Mouse (Mus musculus) liver, postnatal 0 days (tissue): ENCODE data around the gene Rasd1. TPM values are rescaled to one million over a fixed set of nuclear protein-coding genes. Genes with fewer than 3 reads are reported as not detected.
A peak's percentile ranks its signal among the peaks of the same experiment; 100 is the strongest.

Source experiments
- ATAC-seq: fragments of 200-750 bp; cut with Nextera tagmentation; 2 replicates; pipeline ENCODE4 v1.8.0; 2017; ENCODE audit warnings: mild to moderate bottlenecking, moderate library complexity
- DNase-seq: peaks from one replicate; pipeline ENCODE4 v3.0.0-alpha.2; 2016
- H3K27ac ChIP-seq: fragments of 300-500 bp; sonication (generic); 2 replicates; pipeline ENCODE4 v1.5.1; 2014; ENCODE audit warnings: antibody characterized with exemption, moderate library complexity, mild to moderate bottlenecking, low read depth
- H3K27me3 ChIP-seq: fragments of 300-500 bp; sonication (generic); 2 replicates; pipeline ENCODE4 v1.6.1; 2014; ENCODE audit warnings: low read length, control low read depth, mixed read lengths; ENCODE audit not compliant: insufficient read depth
- H3K36me3 ChIP-seq: fragments of 300-500 bp; sonication (generic); replicated peaks from 2 replicates; pipeline ENCODE4 v1.6.1; 2014; ENCODE audit warnings: mild to moderate bottlenecking, control low read depth, low read length, moderate library complexity, mixed read lengths; ENCODE audit not compliant: insufficient read depth
- H3K4me1 ChIP-seq: fragments of 300-500 bp; sonication (generic); 2 replicates; pipeline ENCODE4 v1.6.1; 2014; ENCODE audit warnings: antibody characterized with exemption, mild to moderate bottlenecking, control low read depth; ENCODE audit not compliant: insufficient read depth
- H3K4me2 ChIP-seq: fragments of 300-500 bp; sonication (generic); 2 replicates; pipeline ENCODE4 v1.6.1; 2014; ENCODE audit warnings: low read depth, mild to moderate bottlenecking, low read length, moderate library complexity, mixed read lengths
- H3K4me3 ChIP-seq: fragments of 300-500 bp; sonication (generic); 2 replicates; pipeline ENCODE4 v1.5.1; 2014; ENCODE audit warnings: low read depth, low read length
- H3K9ac ChIP-seq: fragments of 300-500 bp; sonication (generic); replicated peaks from 2 replicates; pipeline ENCODE4 v1.6.1; 2014; ENCODE audit warnings: mild to moderate bottlenecking, moderate library complexity
- H3K9me3 ChIP-seq: fragments of 300-500 bp; sonication (generic); 2 replicates; pipeline ENCODE4 v1.6.1; 2016; ENCODE audit warnings: mild to moderate bottlenecking, control low read depth, low read length, mixed read lengths
- CTCF ChIP-seq: sonication (generic); IDR thresholded peaks from 2 replicates; pipeline ENCODE4 v1.5.1; 2016; ENCODE audit warnings: antibody characterized with exemption, low read depth
- EP300 ChIP-seq: IDR thresholded peaks from 2 replicates; pipeline ENCODE4 v1.6.1; 2016; ENCODE audit warnings: antibody characterized with exemption, low read depth, mild to moderate bottlenecking
- WGBS: fragments of 180-500 bp; shearing (Covaris S2); extraction: QIAGEN DNeasy Blood & Tissue Kit; methylation state at CpG from one replicate; pipeline ENCODE4 v1.1.7; 2014; ENCODE audit not compliant: insufficient replicate concordance; 5-methylcytosine and 5-hydroxymethylcytosine counted together
- polyA plus RNA-seq: library from polyadenylated mRNA; unstranded; fragments of >200 nt; fragmentation: Nextera tagmentation; extraction: Ambion mirVana; gene quantifications from 2 replicates; pipeline ENCODE4 v1.2.1, GENCODE M21; 2015

Gene Rasd1
- polyA plus RNA-seq, 1 experiment from 2014 or later: 3.2 TPM

GRCm38 (mm10) chr11:59963364-59964162 is 1.2 kb downstream of the Rasd1 start:
- no peak overlapping the region for H3K27ac ChIP-seq
- ATAC-seq: no peak

DNA sequence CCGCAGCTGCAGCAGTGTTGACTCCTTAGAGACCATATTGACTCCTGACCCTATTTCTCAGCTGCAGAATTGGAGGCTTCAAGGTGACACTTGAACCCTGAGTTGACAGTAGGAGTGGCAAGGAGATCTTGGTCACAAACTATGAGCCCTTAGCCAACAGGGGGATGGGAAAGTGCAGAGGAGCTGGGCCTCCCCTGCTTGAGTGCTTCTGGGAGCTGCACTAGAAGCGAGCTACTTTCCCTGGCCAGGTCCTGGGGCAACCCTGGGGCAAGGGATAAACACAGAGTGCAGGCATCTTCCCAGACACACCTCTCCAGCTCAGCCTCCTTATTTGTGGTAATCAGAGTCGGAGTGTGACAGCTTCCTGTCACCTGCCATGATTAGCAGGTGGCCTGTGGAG is 2.2 kb downstream of the Rasd1 start:
- Histone ChIP-seq H3K27ac (no peak overlapping the region), H3K27me3 (peaks cover 19% of the 10 kb centered on the region), H3K9ac (no peak overlapping the region), H3K36me3 (peaks cover 12% of the 10 kb centered on the region), H3K4me3 (no peak overlapping the region), H3K4me2 (peak overlapping the region; percentile 26; the same call in 1 of the 2 replicates), H3K9me3 (no peaks in the 10 kb centered on the region), H3K4me1 (peaks cover 26% of the 10 kb centered on the region)
- 69% methylated on average over 3 of the region's 3 CpGs for WGBS
- ATAC-seq: no peak
- no peak for TF ChIP-seq EP300
- no peak for TF ChIP-seq CTCF
- DNase-seq: no peak

More at GRCm38 (mm10) chr11:59963364-59964162, 1.2 kb downstream of the Rasd1 start:
- WGBS: 15% methylated on average over 34 of the region's 34 CpGs
- H3K9me3 ChIP-seq: no peaks in the 10 kb centered on the region
- peak overlapping the region; percentile 99 for H3K4me2 ChIP-seq
- peak overlapping the region; percentile 60 for H3K4me3 ChIP-seq
- TF ChIP-seq CTCF (no peak), EP300 (no peak)
- H3K4me1 ChIP-seq: peaks cover 26% of the 10 kb centered on the region
- H3K9ac ChIP-seq: peak overlapping the region; percentile 63
- peaks cover 12% of the 10 kb centered on the region for H3K36me3 ChIP-seq
- peaks cover 19% of the 10 kb centered on the region for H3K27me3 ChIP-seq
- no peak for DNase-seq

DNA sequence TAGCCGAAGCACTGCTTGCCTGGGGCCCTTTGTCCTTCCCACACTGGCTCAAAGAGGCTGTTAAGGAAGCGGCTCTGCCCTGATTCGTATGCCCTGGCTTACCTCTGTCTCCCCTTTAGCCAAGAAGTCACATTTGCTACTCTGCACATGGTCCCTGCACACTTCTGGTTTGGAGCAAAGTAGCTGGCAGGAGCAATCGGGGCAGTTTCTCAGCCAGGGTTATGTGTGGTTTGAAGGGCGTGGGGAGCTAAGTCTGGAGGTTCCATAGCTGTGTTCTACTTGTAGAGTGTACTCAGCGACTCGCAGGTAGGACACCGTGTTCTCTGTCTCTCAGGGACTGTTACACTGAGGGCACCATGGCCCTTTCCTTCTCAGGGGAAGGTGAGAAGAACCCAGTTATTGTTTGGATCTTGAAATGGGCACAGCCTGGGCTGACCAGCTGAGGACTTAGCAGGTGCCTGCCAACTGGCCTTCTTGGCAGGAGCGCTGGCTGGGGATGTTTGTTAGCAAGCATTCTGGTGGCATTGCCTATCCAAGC is 3.3 kb downstream of the Rasd1 start:
- ATAC-seq (no peak), DNase-seq (no peak)
- Histone ChIP-seq H3K4me3 (no peak overlapping the region), H3K9me3 (no peaks in the 10 kb centered on the region), H3K4me1 (peaks cover 24% of the 10 kb centered on the region), H3K9ac (no peak overlapping the region), H3K4me2 (no peak overlapping the region), H3K36me3 (peaks cover 17% of the 10 kb centered on the region), H3K27ac (no peak overlapping the region), H3K27me3 (peaks cover 19% of the 10 kb centered on the region)
- 66% methylated on average over 9 of the region's 9 CpGs for WGBS
- TF ChIP-seq CTCF: no peak
- no peak for TF ChIP-seq EP300

DNA sequence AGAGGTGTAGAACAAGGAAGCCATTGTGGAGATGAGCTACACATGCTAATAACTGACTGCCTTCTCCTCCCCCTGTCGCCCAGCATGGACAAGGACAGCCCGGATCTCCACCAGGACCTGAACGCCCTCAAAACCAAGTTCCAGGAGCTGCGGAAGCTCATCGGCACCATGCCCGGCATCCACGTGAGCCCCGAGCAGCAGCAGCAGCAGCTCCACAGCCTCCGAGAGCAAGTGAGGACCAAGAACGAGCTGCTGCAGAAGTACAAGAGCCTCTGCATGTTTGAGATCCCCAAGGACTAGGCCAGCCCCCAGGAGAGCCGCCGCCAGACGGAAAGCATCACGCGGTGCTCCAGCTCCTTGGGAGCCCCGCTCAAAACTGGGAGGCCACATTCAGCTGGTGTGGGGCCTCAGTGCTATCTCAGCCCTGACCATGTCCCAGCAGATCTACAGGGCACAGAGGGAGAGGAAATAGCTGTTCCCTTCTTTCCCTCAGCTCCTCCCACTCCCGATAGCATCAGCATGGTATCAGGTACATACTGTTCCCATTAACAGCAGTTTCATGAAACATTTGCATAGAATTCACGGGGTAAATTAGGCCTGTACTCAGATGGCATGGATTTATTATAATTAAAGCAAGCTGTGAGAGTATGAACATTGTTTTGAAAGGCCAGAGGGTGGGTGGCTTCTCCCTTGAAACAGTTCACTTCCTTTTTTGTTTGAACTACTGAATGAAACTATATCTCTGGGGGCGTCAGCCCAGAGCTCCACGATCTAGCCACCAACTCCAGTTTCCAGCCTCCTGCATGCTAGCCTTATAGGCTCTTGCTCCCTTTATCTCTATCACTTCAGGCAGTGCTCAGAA is 4.0 kb downstream of the Rasd1 start:
- no peak overlapping the region for H3K4me2 ChIP-seq
- no peak for ATAC-seq
- H3K4me1 ChIP-seq: peaks cover 20% of the 10 kb centered on the region
- H3K9me3 ChIP-seq: no peaks in the 10 kb centered on the region
- 69% methylated on average over 20 of the region's 20 CpGs for WGBS
- H3K27me3 ChIP-seq: peaks cover 19% of the 10 kb centered on the region
- H3K27ac ChIP-seq: no peak overlapping the region
- peaks cover 21% of the 10 kb centered on the region for H3K36me3 ChIP-seq
- H3K4me3 ChIP-seq: no peak overlapping the region
- TF ChIP-seq EP300 (peak; percentile 48; the same call in 1 of the 2 replicates), CTCF (no peak)
- H3K9ac ChIP-seq: no peak overlapping the region
- DNase-seq: no peak

DNA sequence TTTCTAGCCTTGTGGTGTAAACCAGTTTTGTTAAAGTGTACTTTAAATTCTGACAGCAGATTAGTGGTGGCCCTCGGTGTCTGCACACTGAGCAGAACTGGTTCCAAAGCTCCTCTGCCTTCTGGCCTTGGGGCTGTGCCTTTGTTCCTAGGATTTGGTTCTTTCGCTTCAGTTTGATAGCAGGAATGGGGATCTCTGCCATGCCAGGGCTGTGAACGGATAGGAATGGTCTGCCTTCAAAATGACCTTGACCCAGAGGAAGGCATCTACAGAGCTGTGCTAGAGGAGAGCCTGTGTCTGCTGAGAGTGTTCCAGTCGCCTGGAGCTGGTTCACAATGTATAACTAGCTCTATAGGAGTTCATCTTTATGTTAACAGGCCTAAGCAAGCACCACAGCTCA is 5.3 kb downstream of the Rasd1 start:
- Histone ChIP-seq H3K27me3 (peaks cover 16% of the 10 kb centered on the region), H3K4me3 (no peak overlapping the region), H3K4me2 (no peak overlapping the region), H3K36me3 (peaks cover 21% of the 10 kb centered on the region), H3K27ac (no peak overlapping the region), H3K9ac (no peak overlapping the region), H3K4me1 (peaks cover 9% of the 10 kb centered on the region), H3K9me3 (no peaks in the 10 kb centered on the region)
- no peak for DNase-seq
- WGBS: 72% methylated on average over 4 of the region's 4 CpGs
- TF ChIP-seq EP300: no peak
- no peak for TF ChIP-seq CTCF
- ATAC-seq: no peak

GRCm38 (mm10) chr11:59956749-59957148 is 8.0 kb downstream of the Rasd1 start:
- no peaks in the 10 kb centered on the region for H3K4me1 ChIP-seq
- WGBS: 87% methylated on average over 6 of the region's 6 CpGs
- TF ChIP-seq EP300: no peak
- TF ChIP-seq CTCF: no peak
- H3K36me3 ChIP-seq: peaks cover 16% of the 10 kb centered on the region
- DNase-seq (no peak), ATAC-seq (no peak)
- H3K9ac ChIP-seq: no peak overlapping the region
- H3K4me2 ChIP-seq: no peak overlapping the region
- H3K27ac ChIP-seq: no peak overlapping the region
- no peaks in the 10 kb centered on the region for H3K27me3 ChIP-seq
- H3K9me3 ChIP-seq: no peaks in the 10 kb centered on the region
- no peak overlapping the region for H3K4me3 ChIP-seq
